Mouse (Mus musculus) small intestine, adult 2 months (tissue): ENCODE data around the gene Sost.

Experiments
- CTCF ChIP-seq: fragments of 200-500 bp; IDR thresholded peaks from 2 replicates; pipeline ENCODE4 v1.5.1; 2012; ENCODE audit warnings: low read depth, mild to moderate bottlenecking, control low read depth, inconsistent platforms, low read length, moderate library complexity, mixed read lengths; ENCODE audit not compliant: insufficient replicate concordance, insufficient read length; ENCODE audit errors: extremely low read depth
- POLR2A ChIP-seq: fragments of 200-500 bp; IDR thresholded peaks from 2 replicates; pipeline ENCODE4 v1.6.1; 2012; ENCODE audit warnings: low read depth, mild to moderate bottlenecking, control low read depth, inconsistent platforms, low read length, moderate library complexity

- TF ChIP-seq CTCF = no peak
- TF ChIP-seq POLR2A = no peak
Observed at GRCm38 (mm10) chr11:101964647-101965046, 2.2 kb downstream of the Sost start.
